Mouse (Mus musculus) fibroblast of lung, adult 2 months (primary cell): ENCODE results near the gene Clec1b.
A peak's percentile ranks its signal among the peaks of the same experiment; 100 is the strongest.

Source experiments
- DNase-seq: peaks from one replicate; pipeline ENCODE4 v3.0.0-alpha.2; 2011; ENCODE audit warnings: low read depth

Clec1b gene

DNA sequence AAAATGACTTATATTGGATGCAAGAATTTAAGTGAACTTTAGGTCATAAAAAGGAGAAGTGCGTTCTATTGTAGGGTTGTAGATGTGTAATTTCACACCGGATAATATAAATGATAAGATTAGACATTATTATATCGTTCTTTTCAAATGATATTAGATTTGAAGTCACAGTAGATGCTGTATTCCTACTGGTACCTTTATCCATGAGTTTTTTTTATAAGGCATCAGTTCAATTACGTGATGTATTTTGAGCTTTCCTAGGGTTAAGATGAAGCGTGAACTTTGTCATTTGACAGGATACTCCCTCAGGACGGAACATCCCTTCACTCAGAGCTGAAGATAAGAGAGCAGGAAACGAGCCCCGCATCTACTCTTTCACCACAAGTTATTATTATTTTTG, at the start of gene Clec1b:
Clec1b (plus strand) TSS at position 301 of the 400 bp plus-strand sequence.
- DNase-seq, result no peak

DNA sequence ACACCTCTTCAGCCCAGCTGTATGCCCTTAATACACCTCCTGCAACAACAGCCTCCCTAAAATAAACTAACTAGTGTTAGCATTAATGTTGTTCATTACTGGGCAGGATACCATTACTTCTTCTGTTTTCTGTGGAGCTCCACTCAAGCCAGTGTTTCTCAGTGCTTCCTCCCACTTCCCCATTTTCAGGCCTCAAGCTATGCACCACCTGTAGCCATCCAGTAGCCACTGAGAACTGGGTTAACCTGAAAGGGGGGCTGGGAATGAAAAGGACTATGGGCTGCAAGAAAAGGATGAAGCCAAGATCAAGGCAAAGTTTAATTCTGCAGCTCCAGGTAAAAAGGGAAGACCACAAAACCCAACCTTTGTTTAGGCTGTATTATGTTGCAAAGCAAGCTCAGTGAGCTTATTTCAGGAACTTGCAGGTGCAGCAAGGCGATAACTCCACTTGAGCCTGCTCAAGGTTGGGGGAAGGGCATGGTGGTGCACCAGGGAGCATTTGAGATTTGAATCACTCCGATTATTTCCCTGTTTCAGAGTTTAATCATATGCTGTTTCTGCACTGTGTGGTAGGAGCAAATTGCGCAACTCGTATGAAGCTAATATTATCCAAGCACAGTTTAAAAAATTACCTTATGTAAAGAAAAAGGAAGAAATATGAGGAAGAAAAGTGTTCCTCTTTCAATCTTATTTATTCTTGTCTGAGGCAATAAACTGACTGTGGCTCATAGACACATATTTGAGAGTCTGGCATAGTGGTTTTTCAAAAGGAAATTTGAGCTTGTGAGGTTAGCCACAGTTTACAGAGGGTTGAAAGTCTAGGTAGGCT, 47.4 kb upstream of the Clec1b start:
- DNase-seq, result no peak

- no peak for DNase-seq
These were observed 46.0 kb upstream of the Clec1b start for GRCm38 (mm10) chr6:129351091-129351490.

DNA sequence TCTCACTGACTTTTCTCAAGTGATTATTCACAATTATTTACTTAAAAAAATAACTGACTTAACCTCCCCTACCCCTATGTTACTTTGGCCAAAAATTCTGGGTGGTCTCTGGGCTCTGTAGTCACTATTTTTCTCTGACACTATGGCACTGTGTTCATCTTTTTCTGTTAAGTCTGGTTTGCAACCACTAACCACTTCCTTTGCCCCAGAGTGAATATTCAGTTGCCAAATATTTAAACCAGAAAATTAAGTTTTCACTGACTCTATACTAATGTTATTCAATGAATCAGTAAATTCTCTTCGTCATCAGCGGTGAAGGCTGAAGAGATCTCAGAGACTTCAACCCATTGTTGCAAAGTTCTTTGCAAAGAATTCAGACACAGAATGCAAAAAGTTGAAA, 41.3 kb upstream of the Clec1b start:
- DNase-seq, result no peak

- no peak for DNase-seq
These were observed 40.7 kb upstream of the Clec1b start for GRCm38 (mm10) chr6:129356430-129356829.

DNA sequence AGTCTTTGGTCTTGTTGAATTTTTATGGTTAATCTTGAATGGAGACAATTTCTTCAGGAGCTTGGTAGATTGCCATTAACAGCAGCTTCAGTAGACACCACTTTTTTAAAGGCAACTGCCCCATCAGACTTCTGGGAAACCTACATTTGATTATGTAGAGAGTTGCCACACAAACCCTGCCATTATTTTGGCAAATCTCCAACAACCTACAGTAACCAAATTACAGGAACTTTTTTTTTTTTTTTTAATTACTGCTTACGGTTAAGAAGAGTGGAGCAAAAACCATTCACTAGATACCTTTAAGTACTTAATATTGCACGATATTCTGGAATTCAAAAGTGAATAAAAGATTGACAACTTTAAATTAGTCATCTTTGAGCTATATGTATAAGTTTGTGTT, 37.6 kb upstream of the Clec1b start:
- no peak for DNase-seq

- no peak for DNase-seq
These were observed 33.2 kb upstream of the Clec1b start for GRCm38 (mm10) chr6:129363942-129364341.

DNA sequence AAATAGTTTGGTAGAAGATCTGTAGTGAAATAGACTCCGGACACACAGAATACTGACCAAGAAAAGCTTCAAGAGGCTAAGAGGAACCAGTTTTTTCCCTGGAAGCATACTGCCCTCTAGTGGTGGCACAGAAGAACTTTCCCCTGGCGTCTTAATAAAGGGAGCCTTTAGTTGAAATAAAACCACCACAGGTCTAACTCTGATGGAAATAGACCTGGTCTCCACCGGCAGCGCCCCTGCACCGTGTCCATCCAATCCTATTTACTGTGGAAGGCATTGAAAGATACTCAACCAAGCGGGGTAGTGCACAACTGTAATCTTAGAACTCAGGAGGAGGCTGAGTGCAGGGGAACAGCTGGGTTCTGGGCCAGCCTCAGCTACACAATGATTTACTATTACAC, 31.1 kb upstream of the Clec1b start:
- peak; percentile 19 for DNase-seq

DNA sequence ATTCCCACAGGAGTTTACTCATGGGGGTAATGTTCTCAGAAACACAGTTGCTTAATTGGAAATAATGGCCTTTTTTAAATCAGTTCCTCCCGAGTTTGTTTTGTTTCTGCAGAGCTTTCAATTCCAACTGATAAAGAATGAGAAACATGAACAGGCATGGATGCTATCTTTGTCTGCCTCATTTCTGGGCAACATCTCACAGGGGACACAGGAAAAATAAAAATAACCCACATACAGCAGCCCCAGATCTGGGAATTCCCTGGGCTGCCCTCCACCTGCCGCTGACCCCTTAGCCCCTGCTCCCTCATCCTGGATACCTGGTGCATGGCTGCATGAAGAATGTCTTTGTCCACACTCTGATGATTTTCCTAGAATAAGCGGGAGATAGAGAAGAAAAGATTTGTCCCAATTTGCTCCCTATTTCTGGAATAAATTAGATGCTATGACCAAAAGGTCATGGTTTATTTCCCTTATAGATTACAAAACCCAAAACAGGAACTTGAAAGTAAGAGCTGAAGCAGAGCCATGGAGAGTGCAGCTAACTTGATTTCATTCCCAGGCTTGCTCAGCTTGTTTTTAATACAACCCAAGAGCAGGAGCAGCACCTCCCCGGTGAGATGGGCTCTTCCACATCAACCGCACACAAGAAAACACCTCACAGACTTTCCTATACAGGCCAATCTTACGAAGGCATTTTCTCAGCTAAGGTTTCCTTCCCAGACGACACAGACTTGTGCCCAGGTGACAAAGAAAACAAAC, 27.5 kb upstream of the Clec1b start:
- DNase-seq, result no peak

- no peak for DNase-seq
These were observed 22.1 kb upstream of the Clec1b start for GRCm38 (mm10) chr6:129374937-129375471.

GRCm38 (mm10) chr6:129380454-129380853, 16.6 kb upstream of the Clec1b start:
- DNase-seq, result no peak

DNA sequence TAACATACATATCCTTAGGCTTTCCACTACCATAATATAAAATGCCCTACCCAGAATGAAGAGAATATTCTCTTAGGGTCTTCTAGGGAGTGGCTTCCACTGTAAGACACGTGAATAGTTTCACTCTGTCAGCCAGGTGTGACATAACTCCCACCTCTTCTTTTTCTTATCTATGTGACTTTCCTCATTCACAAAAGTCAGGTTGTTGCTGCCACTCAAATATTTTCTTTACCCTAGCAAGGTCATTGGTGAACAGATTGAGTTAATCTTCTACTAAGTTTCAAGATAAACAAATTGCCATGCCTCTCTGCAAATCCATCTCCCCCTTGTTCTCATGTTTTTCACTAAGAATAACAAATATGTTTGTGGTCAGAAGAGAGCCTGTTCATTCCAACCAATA, 15.4 kb upstream of the Clec1b start:
- DNase-seq, result no peak

GRCm38 (mm10) chr6:129383466-129383865, 13.6 kb upstream of the Clec1b start:
- DNase-seq, result no peak

DNA sequence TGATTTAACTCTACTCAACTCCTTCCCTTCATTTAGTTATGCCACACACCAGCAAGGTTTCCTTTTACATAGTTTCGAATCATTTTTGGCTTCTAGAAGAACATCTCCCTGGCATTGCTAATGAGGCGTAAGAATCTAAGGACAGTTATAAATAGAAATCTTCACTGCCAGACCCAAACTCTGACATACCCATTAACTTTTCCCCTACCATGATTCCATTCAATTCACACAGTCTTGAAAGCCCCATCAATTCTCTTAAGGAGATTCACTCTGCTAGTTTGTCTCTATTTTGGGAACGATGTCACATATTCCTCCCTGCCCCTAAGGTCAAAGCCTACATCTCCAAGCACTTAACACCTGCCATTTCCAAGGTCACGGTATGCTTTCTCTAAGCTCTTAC, 12.1 kb upstream of the Clec1b start:
- no peak for DNase-seq

DNA sequence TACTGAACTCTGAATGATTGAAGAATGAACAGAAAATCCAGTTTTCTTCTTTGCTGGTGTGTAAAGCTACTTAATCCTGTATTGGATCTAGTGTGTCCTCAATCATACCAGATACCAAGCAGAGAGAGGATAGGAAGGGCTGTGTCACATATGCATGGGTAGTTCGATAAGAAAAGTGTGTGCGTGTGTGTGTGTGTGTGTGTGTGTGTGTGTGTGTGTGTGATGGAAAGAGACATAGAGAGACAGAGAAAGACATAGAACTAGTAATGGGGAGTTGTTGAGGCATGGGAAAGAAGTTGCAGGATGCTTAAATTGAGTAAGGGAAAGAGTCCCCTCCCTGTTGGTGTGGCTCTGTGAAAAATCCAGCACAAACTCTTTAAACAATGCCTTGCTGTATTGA, 11.3 kb upstream of the Clec1b start, which contains the start of gene Clec12b:
Clec12b (minus strand) TSS at position 101 of the 400 bp plus-strand sequence.
- no peak for DNase-seq

DNA sequence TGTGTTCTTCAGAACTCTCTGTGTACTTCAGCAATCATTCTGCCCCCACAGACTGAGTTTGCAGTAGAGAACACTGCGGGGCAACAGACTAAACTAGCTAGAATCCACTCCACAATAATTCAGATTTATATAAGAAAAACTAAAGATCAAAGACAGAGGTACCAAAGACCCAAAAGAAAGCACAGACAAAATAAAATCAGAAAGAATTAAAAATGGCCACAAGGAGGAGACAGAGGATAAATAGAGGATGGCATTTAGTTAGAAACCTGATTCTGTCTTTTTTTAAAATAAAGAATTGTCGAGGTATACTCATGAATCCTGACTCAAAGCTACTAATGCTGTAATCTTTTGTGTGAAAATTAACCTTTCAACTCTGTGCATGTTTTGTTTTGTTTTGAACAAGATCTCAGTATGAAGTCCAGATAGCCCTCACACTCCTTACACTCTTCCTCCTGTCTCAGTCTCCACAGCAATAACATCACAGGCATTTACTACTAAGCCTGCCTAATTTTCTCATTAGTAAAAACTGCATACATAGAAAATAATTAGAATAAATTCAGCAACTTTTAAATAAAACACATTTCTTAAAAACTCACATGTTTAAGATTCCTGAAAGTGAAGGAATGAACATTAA, 3.9 kb upstream of the Clec1b start:
- DNase-seq, result no peak

GRCm38 (mm10) chr6:129393732-129394131, 3.4 kb upstream of the Clec1b start:
- no peak for DNase-seq

GRCm38 (mm10) chr6:129399945-129400344, 2.8 kb downstream of the Clec1b start:
- DNase-seq, result no peak

GRCm38 (mm10) chr6:129402404-129402803, 5.3 kb downstream of the Clec1b start:
- DNase-seq, result no peak

- DNase-seq, result no peak
These were observed 6.3 kb downstream of the Clec1b start for GRCm38 (mm10) chr6:129403391-129403790.

DNA sequence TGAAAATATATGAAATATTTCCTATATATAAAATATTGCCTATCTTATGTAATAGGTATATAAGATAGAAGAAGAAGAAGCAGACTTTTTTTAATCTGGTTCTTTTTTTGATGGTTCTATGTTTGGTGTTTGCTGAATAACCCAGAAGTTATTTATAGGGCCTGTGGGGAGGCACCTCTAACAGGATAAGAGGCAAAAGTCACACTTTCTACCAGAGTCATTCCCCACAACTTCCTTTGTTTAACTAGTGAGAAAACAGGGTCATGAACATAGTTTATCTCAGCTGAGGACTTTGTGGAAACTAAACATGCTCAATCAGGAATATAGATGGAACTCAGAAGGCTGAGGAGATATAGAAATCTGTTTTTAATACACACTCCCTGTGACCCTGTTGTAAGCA, 8.9 kb downstream of the Clec1b start:
- no peak for DNase-seq

DNA sequence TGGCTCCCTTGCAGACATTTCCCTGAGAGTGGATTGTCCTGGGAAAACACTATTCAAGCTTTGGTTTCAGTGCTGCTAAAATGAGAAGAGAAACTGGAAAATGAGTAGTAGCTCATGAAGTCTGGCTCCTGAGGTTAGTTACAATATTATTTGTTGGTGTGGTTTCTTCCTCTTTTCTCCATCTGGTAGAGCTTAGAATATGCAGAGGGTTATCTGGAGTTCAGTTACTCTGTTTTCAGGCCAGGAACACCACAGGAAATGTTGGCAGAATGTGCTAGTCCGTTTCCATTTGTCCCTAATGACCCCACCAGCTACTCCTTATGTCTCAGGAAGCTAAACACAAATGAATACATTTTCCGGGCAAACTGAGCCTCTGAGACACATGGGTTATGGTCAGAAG, 10.2 kb downstream of the Clec1b start:
- DNase-seq, result no peak

- DNase-seq, result no peak
These were observed 11.5 kb downstream of the Clec1b start, which contains the start of gene Clec9a for GRCm38 (mm10) chr6:129408562-129408961. Gene Clec9a (plus strand): TSS chr6:129408862.
